Mouse (Mus musculus) limb, embryonic 12.5 days (tissue): ENCODE measurements around the gene Coq9. TPM values are rescaled to one million over a fixed set of nuclear protein-coding genes. Genes with fewer than 3 reads are reported as not detected.
A peak's percentile ranks its signal among the peaks of the same experiment; 100 is the strongest.

ENCODE experiments used
- ATAC-seq: fragments of 200-750 bp; cut with Nextera tagmentation; 2 replicates; pipeline ENCODE4 v1.8.0; 2017; ENCODE audit warnings: low read depth, moderate TSS enrichment; ENCODE audit not compliant: insufficient number of reproducible peaks, insufficient read depth, low FRiP score, low TSS enrichment
- H3K27ac ChIP-seq: fragments of 300-500 bp; sonication (generic); 2 replicates; pipeline ENCODE4 v1.5.1; 2016; ENCODE audit warnings: mild to moderate bottlenecking, moderate library complexity
- H3K27me3 ChIP-seq: fragments of 300-500 bp; sonication (generic); 2 replicates; pipeline ENCODE4 v1.6.1; 2016; ENCODE audit warnings: mild to moderate bottlenecking, moderate library complexity
- H3K36me3 ChIP-seq: fragments of 300-500 bp; sonication (generic); 2 replicates; pipeline ENCODE4 v1.6.1; 2016; ENCODE audit warnings: mild to moderate bottlenecking, moderate library complexity
- H3K4me1 ChIP-seq: fragments of 300-500 bp; sonication (generic); replicated peaks from 2 replicates; pipeline ENCODE4 v1.6.1; 2016
- H3K4me2 ChIP-seq: fragments of 300-500 bp; sonication (generic); 2 replicates; pipeline ENCODE4 v1.6.1; 2016; ENCODE audit warnings: mild to moderate bottlenecking, moderate library complexity
- H3K4me3 ChIP-seq: fragments of 300-500 bp; sonication (generic); replicated peaks from 2 replicates; pipeline ENCODE4 v1.5.1; 2016; ENCODE audit warnings: mild to moderate bottlenecking
- H3K9ac ChIP-seq: fragments of 300-500 bp; sonication (generic); replicated peaks from 2 replicates; pipeline ENCODE4 v1.6.1; 2016; ENCODE audit warnings: mild to moderate bottlenecking, moderate library complexity
- H3K9me3 ChIP-seq: fragments of 300-500 bp; sonication (generic); 2 replicates; pipeline ENCODE4 v1.6.1; 2016; ENCODE audit warnings: mild to moderate bottlenecking, moderate library complexity
- WGBS: fragments of 180-500 bp; shearing (Covaris S2); methylation state at CpG from one replicate; pipeline ENCODE4 v1.1.7; 2016; 5-methylcytosine and 5-hydroxymethylcytosine counted together
- polyA plus RNA-seq: library from polyadenylated mRNA; unstranded; fragments of >200 nt; fragmentation: Nextera tagmentation; extraction: Ambion mirVana; gene quantifications from 2 replicates; pipeline ENCODE4 v1.2.1, GENCODE M21; 2016

Coq9 gene
- 61.8 and 64.4 TPM in 2 replicates for polyA plus RNA-seq

DNA sequence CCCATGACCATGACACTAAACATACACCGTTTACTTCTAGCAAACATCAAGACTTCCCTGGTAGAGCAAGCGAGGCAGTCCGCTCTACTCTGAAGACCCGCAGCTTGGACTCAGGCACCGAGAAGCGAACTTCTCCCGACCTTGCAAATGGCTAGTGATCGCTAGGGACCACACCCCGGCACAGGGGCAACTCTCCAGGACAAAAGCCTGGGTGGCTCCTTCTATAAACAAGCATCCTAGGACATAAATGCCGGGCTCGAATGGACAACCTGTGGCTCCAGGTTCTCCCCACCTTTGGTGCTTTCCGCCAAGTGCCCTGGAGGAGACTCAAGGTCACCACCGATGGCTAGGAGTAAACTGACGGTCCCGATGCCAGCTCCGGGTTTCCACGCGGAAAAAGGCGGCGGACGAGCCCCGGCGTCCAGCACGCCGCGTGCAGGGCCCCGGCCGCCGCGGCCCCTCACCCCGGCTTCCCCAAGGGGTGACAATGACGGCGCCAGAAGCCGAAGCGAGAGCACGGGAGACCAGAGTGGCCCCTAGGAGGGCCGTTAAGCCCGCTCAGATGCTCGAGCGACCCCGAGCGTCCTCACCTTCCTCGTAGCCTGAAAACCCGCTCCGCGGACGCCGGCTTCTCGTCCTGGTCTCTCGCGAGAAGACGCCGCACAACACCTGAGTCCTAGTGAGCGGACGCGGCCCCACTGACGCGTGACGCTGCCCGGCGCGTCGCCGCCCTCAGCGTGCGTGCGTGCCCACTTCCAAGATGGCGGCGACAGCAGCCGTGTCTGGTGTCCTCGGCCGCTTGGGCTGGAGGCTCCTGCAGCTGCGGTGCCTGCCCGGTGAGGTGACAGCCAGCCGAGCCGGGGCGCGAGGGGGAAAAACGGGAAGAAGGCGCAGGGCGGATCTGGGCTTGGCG is at the start of gene Coq9, which contains the start of gene Ciapin1:
Gene Coq9, plus strand, starts transcription at position 660 of the 913 bp plus-strand sequence.
Gene Ciapin1, minus strand, starts transcription at position 697 of the 913 bp plus-strand sequence.
- Histone ChIP-seq H3K4me2 (peak within 1 kb of the TSS; percentile 86), H3K9ac (peak within 1 kb of the TSS; percentile 92), H3K27ac (peak within 1 kb of the TSS; percentile 84), H3K27me3 (no peaks in the 10 kb centered on the region), H3K36me3 (0 out of 2 replicates have a peak, but pooled peaks cover 2% of the 10 kb centered on the region), H3K4me3 (peak within 1 kb of the TSS; percentile 89), H3K9me3 (no peaks in the 10 kb centered on the region), H3K4me1 (peaks cover 16% of the 10 kb centered on the region)
- ATAC-seq = peak; percentile 96
- under 1% methylated on average over 82 of the region's 82 CpGs for WGBS

DNA sequence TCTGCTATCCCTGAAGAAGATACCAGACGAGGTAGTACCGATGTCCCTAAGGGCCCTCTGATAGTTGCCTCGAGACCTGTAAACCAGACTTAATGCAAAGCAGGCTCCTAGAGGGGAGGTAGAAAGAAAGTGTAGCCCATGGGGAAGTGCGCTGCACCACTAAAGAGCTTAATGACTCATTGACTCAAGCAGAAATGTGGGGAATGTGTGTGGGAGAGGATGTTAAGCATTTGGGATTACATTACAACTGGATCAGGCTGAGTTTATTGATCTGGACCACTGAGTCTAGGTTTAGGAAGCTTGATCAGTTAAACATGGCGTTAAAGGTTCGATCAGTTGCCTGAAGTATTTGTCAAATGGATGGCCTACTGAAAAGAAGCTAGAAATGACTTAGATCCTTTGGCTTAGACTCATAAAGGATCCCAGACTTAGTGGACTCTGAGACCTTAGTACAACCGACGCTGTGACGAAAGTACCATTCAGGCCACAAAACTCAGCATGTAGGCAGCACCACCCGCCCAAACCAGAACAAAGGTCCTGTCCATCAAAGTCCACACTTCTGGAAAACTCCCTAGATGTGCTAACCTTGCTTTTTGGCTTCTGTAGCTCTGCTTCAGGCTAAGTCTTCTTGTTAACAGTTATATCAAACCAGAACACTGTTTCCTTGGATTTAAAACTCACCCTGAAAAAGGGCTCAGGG is 48.7 kb upstream of the Coq9 start:
- no peaks in the 10 kb centered on the region for H3K36me3 ChIP-seq
- H3K4me2 ChIP-seq = no peak overlapping the region
- ATAC-seq = no peak
- H3K27ac ChIP-seq = no peak overlapping the region
- H3K9me3 ChIP-seq = no peaks in the 10 kb centered on the region
- 78% methylated on average over 10 of the region's 10 CpGs for whole genome bisulfite sequencing
- no peak overlapping the region for H3K4me3 ChIP-seq
- no peaks in the 10 kb centered on the region; the same call in 1 of the 2 replicates for H3K27me3 ChIP-seq
- peaks cover 17% of the 10 kb centered on the region for H3K4me1 ChIP-seq
- no peak overlapping the region for H3K9ac ChIP-seq

DNA sequence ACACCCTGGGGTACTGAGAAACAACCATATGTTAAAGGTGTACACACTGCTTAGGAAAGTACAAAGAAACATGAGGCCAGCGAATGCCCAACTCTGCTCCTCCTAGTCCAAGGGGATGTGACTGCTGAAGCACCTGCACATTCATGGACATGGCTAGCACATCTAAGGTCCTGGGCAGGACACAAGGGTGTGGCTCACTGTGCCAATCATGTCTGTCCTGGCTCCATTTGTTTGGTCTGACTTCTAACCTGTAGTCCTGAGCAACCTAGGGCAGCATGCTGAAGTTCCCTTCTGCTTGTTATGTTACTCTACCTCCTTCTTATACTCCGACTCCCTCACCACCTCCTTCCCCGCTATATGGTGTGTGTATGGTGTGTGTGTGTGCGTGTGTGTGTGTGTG is 43.8 kb upstream of the Coq9 start:
- Histone ChIP-seq H3K27me3 (no peaks in the 10 kb centered on the region; the same call in 1 of the 2 replicates), H3K4me1 (no peaks in the 10 kb centered on the region), H3K9ac (no peak overlapping the region), H3K4me2 (no peak overlapping the region), H3K4me3 (no peak overlapping the region), H3K27ac (no peak overlapping the region), H3K36me3 (no peaks in the 10 kb centered on the region), H3K9me3 (no peaks in the 10 kb centered on the region)
- no peak for ATAC-seq
- WGBS = 87% methylated on average over 4 of the region's 4 CpGs

DNA sequence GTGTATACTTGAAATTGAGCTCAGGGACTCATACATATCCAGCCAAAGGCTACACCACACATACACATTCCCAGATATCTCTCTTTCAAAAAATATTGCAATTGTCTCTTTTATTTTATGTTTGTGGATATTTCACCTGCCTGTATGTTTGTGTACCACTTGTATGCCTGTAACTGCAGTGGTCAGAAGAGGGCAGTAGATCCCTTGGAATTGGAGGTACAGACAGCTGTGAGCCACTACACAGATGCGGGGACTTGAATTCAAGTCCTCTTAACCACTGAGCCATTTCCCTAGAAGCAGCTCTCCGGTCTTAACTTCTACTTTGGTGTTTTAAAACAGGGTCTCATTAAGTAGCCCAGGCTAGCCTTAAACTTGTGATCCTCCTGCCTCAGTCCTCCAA is 43.3 kb upstream of the Coq9 start:
- H3K4me2 ChIP-seq = no peak overlapping the region
- no peaks in the 10 kb centered on the region for H3K36me3 ChIP-seq
- no peak for ATAC-seq
- no peaks in the 10 kb centered on the region; the same call in 1 of the 2 replicates for H3K27me3 ChIP-seq
- no peak overlapping the region for H3K9ac ChIP-seq
- no peak overlapping the region for H3K27ac ChIP-seq
- no peaks in the 10 kb centered on the region for H3K9me3 ChIP-seq
- no peaks in the 10 kb centered on the region for H3K4me1 ChIP-seq
- H3K4me3 ChIP-seq = no peak overlapping the region
- WGBS = 93% methylated on average over 2 of the region's 2 CpGs

DNA sequence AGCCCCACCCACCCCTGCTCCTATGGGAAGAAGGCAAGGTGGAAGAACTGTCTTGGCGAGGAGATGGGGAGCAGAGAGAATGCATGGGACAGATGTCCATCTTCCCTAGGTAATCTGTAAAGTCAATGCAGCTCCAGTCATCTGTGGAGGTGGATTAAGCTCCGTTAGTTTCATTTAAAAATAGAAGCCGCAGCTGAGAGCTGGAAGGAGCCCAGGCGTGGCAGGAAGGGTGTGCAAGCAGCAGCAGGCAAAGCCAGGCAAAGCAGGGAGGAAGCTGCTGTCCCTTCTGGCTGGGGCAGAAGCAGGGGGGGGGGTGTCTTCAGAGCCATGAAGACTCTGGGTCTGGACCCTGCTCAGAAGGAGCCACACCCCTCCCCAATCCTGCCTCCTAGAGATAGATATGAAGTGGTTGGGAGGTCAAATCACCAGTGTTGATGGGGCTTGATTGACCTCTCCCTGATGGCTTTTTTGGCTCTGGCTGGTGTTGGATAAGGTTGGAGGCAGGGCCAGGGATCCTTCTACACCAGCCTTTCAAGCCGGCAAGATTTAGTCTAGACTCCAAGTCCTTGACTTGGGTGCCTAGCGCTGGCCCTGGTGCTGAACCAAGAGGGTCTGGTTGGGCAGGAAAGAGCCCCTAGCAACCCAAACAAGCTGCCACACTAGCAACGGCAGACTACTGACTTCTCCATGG is 37.7 kb upstream of the Coq9 start:
- Histone ChIP-seq H3K36me3 (no peaks in the 10 kb centered on the region), H3K4me2 (no peak overlapping the region), H3K4me1 (0 out of 2 replicates have a peak, but pooled peaks cover 3% of the 10 kb centered on the region), H3K9ac (no peak overlapping the region), H3K4me3 (no peak overlapping the region), H3K27ac (no peak overlapping the region), H3K9me3 (no peaks in the 10 kb centered on the region), H3K27me3 (no peaks in the 10 kb centered on the region)
- WGBS = 61% methylated on average over 7 of the region's 7 CpGs
- no peak for ATAC-seq

DNA sequence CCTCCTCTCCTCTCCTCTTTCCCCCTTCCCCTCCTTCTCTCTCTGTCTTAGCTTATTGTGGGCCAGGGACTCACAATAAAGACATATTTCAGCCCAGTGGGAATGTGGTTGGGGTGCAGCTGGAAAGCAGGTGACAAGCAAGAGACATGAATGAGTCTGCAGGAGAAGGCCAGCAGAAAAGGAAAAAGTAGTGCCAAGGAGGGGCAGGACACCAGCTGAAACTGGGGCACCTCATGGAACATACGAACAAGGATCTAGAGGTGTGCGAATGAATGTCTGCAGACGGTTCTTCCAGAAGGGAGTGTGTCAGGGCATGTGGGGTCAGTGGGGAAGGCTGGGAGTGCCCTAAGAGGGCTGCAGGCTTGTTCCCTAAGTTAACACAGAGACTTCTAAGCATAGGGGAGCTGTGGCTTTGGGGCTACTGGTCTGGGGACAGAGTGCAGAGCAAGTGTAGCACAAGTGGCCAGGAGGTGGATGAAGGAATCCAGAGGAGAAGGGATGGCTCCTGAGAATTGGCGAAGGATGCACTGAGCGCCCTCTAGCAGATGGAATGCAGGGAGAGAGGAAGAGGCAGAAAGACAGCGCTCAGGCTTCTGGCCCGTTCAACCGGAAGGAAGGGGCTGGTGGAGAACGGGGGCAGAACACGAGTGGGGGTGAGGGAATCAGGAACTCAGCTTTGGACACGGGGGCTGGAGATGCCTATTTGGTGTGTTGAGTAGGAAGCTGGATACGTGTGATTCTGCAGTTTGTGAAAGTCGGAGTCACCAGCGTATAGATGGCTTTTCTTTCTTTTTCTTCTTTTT is 36.6 kb upstream of the Coq9 start:
- Histone ChIP-seq H3K27ac (no peak overlapping the region), H3K36me3 (no peaks in the 10 kb centered on the region), H3K4me2 (no peak overlapping the region), H3K4me1 (0 out of 2 replicates have a peak, but pooled peaks cover 3% of the 10 kb centered on the region), H3K4me3 (no peak overlapping the region), H3K9ac (no peak overlapping the region), H3K9me3 (no peaks in the 10 kb centered on the region), H3K27me3 (no peaks in the 10 kb centered on the region)
- 49% methylated on average over 14 of the region's 14 CpGs for WGBS
- no peak for ATAC-seq

DNA sequence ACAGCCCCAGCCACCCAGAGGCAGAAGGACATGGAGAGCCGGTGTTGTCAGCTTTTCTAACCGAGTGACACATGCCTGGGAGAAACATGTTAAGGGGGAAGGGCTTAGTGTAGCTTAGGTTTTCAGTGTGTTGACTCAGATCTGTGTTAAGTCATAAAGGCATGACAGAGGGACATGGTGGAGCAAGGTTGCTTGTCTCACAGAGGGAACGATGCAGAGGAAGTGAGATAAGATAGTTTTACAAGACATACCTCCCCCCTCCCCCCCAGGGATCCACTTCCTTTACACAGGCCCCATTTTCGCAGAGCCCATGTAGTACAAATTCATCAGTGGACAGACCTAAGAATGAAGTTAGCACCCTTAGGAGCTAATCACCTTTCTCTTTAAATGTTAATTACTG is 35.7 kb upstream of the Coq9 start:
- H3K9me3 ChIP-seq = no peaks in the 10 kb centered on the region
- WGBS = 81% methylated on average over 4 of the region's 4 CpGs
- ATAC-seq = no peak

DNA sequence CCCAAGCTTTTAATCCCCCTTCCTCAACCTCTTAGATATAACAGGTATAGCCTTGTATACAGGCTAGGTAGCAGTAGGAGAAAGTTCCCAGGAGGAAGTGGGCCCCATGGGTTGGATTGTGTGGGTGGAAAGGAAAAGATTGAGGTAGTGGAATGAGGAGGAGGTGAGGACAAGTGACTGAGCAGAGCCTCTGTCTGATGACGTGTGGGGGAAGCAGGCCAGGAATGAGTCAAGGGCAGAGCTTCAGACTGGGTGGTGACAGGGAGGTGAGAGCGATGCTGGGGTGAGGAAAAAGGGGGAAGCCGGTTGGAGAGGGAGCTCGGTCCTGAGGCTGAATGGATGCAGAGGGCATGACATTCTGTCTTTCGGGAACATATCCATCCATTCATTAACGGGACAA is 34.6 kb upstream of the Coq9 start:
- Histone ChIP-seq H3K4me1 (0 out of 2 replicates have a peak, but pooled peaks cover 3% of the 10 kb centered on the region), H3K9ac (no peak overlapping the region), H3K4me3 (no peak overlapping the region), H3K9me3 (no peaks in the 10 kb centered on the region), H3K27ac (no peak overlapping the region), H3K27me3 (no peaks in the 10 kb centered on the region), H3K36me3 (no peaks in the 10 kb centered on the region), H3K4me2 (no peak overlapping the region)
- no peak for ATAC-seq
- WGBS = 69% methylated on average over 6 of the region's 6 CpGs

More for the DNA sequence above, 35.7 kb upstream of the Coq9 start:
- Histone ChIP-seq H3K4me1 (0 out of 2 replicates have a peak, but pooled peaks cover 3% of the 10 kb centered on the region), H3K4me3 (no peak overlapping the region), H3K27ac (no peak overlapping the region), H3K4me2 (no peak overlapping the region), H3K36me3 (no peaks in the 10 kb centered on the region), H3K9ac (no peak overlapping the region), H3K27me3 (no peaks in the 10 kb centered on the region)

DNA sequence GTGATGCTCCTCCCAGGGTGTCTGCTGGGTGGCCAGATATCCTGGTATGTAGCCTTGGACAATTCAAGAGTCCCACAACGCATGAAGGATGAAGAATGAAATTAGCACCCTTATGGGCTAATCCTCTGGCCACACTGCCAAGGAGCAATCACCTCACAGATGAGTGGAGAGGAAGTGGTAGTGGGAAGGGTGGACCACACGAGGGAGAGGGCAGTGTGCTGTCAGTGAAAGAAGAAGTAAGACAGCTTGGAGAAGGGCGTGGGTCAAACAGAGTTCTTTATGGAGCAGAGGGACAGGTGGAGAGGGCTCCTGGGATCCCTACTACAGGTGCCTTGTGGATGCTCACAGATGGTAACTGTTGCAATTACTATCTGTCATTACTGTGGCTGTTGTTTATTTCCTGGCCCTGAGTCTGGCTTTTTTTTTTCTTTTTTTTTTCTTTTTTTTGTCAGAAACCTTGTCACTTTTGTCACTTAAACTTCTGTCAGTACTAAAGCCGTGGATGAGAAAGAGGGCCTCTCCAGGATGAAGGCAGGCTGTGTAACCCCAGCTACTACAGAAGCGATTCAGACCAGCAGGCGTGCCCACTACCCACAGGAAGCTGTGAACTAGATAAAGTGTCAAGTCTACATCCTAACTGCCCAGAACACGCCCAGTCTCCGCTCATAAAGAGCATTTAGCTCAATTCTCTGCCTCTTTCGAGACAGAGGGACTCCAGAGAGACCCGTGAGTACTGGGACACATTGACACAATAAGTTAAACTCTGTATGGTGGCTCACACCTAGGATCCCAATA is 33.4 kb upstream of the Coq9 start:
- Histone ChIP-seq H3K36me3 (no peaks in the 10 kb centered on the region), H3K27me3 (no peaks in the 10 kb centered on the region), H3K4me2 (no peak overlapping the region), H3K9me3 (no peaks in the 10 kb centered on the region), H3K9ac (no peak overlapping the region), H3K4me1 (0 out of 2 replicates have a peak, but pooled peaks cover 3% of the 10 kb centered on the region), H3K27ac (no peak overlapping the region), H3K4me3 (no peak overlapping the region)
- 68% methylated on average over 10 of the region's 10 CpGs for WGBS
- ATAC-seq = no peak

DNA sequence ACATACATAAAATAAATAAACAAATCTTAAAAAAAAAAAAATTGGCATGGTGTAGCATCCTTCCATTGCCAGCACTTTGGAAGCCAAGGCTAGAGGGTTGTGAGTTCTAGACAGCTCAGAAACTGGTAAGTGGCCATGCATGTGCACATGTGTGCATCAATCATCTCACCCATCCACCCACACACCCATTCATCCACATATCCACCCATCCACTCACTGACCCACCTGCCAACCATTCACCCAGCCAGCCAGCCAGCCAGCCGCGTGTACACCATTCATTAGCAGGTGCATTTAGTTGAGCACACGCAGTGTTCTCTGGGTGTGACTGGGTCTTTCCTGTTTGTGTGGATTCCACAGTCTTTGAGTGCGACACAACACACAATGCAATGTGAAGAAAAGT is 32.3 kb upstream of the Coq9 start:
- Histone ChIP-seq H3K4me3 (no peak overlapping the region), H3K9ac (no peak overlapping the region), H3K4me1 (0 out of 2 replicates have a peak, but pooled peaks cover 3% of the 10 kb centered on the region), H3K27me3 (no peaks in the 10 kb centered on the region), H3K27ac (no peak overlapping the region), H3K36me3 (no peaks in the 10 kb centered on the region), H3K4me2 (no peak overlapping the region), H3K9me3 (no peaks in the 10 kb centered on the region)
- 79% methylated on average over 4 of the region's 4 CpGs for WGBS
- ATAC-seq = no peak
